Mouse (Mus musculus) mouse trophoblast stem cell (cell line): ENCODE results near the gene Gm17581.
"Not testable (repeated sequence)": the region's sequence is repeated elsewhere in the genome, so short reads cannot be mapped to it uniquely, and the experiment has no call there.

Experiments
- in situ Hi-C, 2 experiments: fragments of 300-500 bp; cut with MseI, MboI; formaldehyde crosslinking; loops; 2 replicates in 1 of 2; 3 replicates in 1 of 2; pipeline ENCODE4 v1.15.1; 2025

The Gm17581 gene

GRCm38 (mm10) chr2:155735766-155736165, at the start of gene Gm17581:
Gene Gm17581, minus strand, starts transcription at chr2:155735866.
- in situ Hi-C loops: not testable (repeated sequence)

- in situ Hi-C loops: no loop called here
Measured at GRCm38 (mm10) chr2:155784534-155784933, 48.9 kb upstream of the Gm17581 start.

- in situ Hi-C loops: no loop called here
Measured at GRCm38 (mm10) chr2:155779506-155779905, 43.8 kb upstream of the Gm17581 start.

GRCm38 (mm10) chr2:155779066-155779465, 43.4 kb upstream of the Gm17581 start:
- in situ Hi-C loops: no loop called here

- in situ Hi-C loops: no loop called here
Measured at GRCm38 (mm10) chr2:155778004-155778403, 42.3 kb upstream of the Gm17581 start.

- in situ Hi-C loops: no loop called here
Measured at GRCm38 (mm10) chr2:155777688-155777985, 42.0 kb upstream of the Gm17581 start.

- in situ Hi-C loops: no loop called here
Measured at GRCm38 (mm10) chr2:155776824-155777687, 41.4 kb upstream of the Gm17581 start.

GRCm38 (mm10) chr2:155775685-155776263, 40.1 kb upstream of the Gm17581 start:
- in situ Hi-C loops: no loop called here

GRCm38 (mm10) chr2:155774927-155775684, 39.4 kb upstream of the Gm17581 start, which contains the start of gene Mmp24:
Gene Mmp24, plus strand, starts transcription at chr2:155775342.
- in situ Hi-C loops: no loop called here

GRCm38 (mm10) chr2:155774261-155774926, 38.7 kb upstream of the Gm17581 start:
- in situ Hi-C loops: no loop called here

- in situ Hi-C loops: no loop called here
Measured at GRCm38 (mm10) chr2:155773664-155774063, 38.0 kb upstream of the Gm17581 start.

- in situ Hi-C loops: no loop called here
Measured at GRCm38 (mm10) chr2:155764679-155765418, 29.2 kb upstream of the Gm17581 start.

GRCm38 (mm10) chr2:155756855-155757566, 21.3 kb upstream of the Gm17581 start:
- in situ Hi-C loops: loop anchor here (5.0 kb wide), 2 partner anchors 60 to 85 kb away; no protein-coding TSS in a partner anchor

GRCm38 (mm10) chr2:155755746-155756145, 20.1 kb upstream of the Gm17581 start:
- in situ Hi-C loops: loop anchor here (5.0 kb wide), 2 partner anchors 58 to 83 kb away; no protein-coding TSS in a partner anchor

- in situ Hi-C loops: no loop called here
Measured at GRCm38 (mm10) chr2:155751014-155751786, 15.5 kb upstream of the Gm17581 start, which contains the start of gene Procr. Gene Procr, plus strand, starts transcription at chr2:155751117.

- in situ Hi-C loops: no loop called here
Measured at GRCm38 (mm10) chr2:155749394-155749793, 13.7 kb upstream of the Gm17581 start.

GRCm38 (mm10) chr2:155745487-155745886, 9.8 kb upstream of the Gm17581 start:
- in situ Hi-C loops: no loop called here

- in situ Hi-C loops: no loop called here
Measured at GRCm38 (mm10) chr2:155743351-155743750, 7.7 kb upstream of the Gm17581 start.

GRCm38 (mm10) chr2:155742931-155743337, 7.3 kb upstream of the Gm17581 start:
- in situ Hi-C loops: no loop called here
